Mouse (Mus musculus): ENCODE results near the gene 2410015M20Rik. TPM values are rescaled to one million over a fixed set of nuclear protein-coding genes. Genes with fewer than 3 reads are reported as not detected.

The 2410015M20Rik gene
- total RNA-seq (2014; rRNA removed) (58.2 and 72.8 TPM in 2 replicates), polyA plus RNA-seq (2015; fragmentation: Nextera tagmentation; extraction: Ambion mirVana) (196 and 197 TPM in 2 replicates)

DNA sequence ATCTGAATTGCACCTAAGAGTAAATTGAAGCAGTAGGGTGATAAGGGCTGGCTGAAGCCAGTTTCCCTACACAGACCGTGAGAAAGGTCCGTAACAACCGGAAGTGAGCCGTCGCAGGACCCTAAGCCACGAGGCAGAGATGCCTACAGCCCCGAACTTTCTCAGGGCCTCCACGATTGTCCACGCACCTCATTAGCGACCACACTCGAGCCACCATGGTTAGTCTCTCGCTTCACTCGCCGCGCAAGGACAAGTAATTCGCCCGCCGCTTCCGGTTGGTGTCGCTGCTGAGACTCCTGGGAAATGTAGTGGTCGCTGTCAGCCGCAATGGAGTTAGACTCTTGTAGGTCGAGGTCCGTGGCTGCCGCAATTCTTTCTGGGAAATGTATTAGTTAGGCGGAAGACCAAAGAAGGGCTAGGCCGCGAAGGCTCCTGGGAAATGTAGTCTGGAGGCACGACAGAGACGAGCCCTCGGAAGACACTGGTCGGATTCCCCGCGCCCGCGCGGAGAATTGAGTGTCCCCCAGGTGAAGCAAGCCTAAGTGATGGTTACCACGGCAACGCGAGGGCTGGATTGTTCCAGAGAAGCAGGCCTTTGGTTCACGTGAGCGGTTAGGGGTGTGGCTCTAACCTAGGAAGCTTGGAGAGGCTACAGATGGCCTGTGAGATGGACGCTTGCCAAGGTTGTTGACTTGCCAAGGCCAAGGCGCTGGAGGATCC, at the start of gene 2410015M20Rik:
TSS of gene 2410015M20Rik (minus strand) at position 320 of the 720 bp plus-strand sequence.
- Histone ChIP-seq H3K36me3 (ENCODE audit: insufficient read depth, low read length) (peaks cover 31% of the 10 kb centered on the region), H3K4me3 (ENCODE audit: low read depth, low read length) (peak within 1 kb of the TSS; percentile 58), H3K27me3 (ENCODE audit: insufficient read depth, low read length) (no peaks in the 10 kb centered on the region), H3K4me1 (ENCODE audit: insufficient read depth, low read length) (peaks cover 14% of the 10 kb centered on the region), H3K9ac (replicated peaks; ENCODE audit: low read length, poor library complexity, severe bottlenecking) (peak within 1 kb of the TSS; percentile 74), H3K27ac (ENCODE audit: low read depth, low read length) (peak within 1 kb of the TSS; percentile 84), H3K4me2 (ENCODE audit: low read depth, low read length, poor library complexity, severe bottlenecking) (peak within 1 kb of the TSS; percentile 81), H3K9me3 (ENCODE audit: low read length) (no peaks in the 10 kb centered on the region)
- peak; percentile 86 for TF ChIP-seq CTCF (IDR thresholded peaks at IDR 0.05)
- ATAC-seq (ENCODE audit: low FRiP score): peak; percentile 83
- peak; percentile 100 for DNase-seq (ENCODE audit: low spot score)
- WGBS: under 1% methylated on average over 44 of the region's 44 CpGs

DNA sequence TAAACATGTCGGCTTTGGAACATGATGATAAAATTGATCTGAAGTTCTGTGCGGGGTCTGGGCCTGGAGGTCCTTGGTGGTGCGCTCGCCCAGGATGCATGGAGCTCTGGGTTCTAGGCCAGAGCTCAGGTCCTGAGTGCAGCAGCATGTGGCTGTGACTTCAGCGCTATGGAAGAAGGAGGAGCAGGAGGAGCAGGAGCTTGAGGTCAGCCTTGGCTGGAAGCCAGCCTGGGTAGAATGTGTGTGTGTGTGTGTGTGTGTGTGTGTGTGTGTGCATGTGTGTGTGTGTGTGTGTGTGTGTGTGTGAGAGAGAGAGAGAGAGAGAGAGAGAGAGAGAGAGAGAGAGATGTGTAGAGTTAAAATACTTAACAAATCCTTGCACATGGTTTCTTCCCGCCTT, 46.6 kb upstream of the 2410015M20Rik start:
- Histone ChIP-seq H3K4me1 (ENCODE audit: insufficient read depth, low read length) (no peaks in the 10 kb centered on the region), H3K27me3 (ENCODE audit: insufficient read depth, low read length) (no peaks in the 10 kb centered on the region), H3K27ac (ENCODE audit: low read depth, low read length) (no peak overlapping the region), H3K9me3 (ENCODE audit: low read length) (no peaks in the 10 kb centered on the region), H3K4me3 (ENCODE audit: low read depth, low read length) (no peak overlapping the region), H3K9ac (replicated peaks; ENCODE audit: low read length, poor library complexity, severe bottlenecking) (no peak overlapping the region), H3K4me2 (ENCODE audit: low read depth, low read length, poor library complexity, severe bottlenecking) (no peak overlapping the region), H3K36me3 (ENCODE audit: insufficient read depth, low read length) (no peaks in the 10 kb centered on the region)
- 83% methylated on average over 6 of the region's 6 CpGs for WGBS
- DNase-seq (ENCODE audit: low spot score): no peak
- ATAC-seq (ENCODE audit: low FRiP score): no peak
- TF ChIP-seq CTCF (IDR thresholded peaks at IDR 0.05): no peak

GRCm38 (mm10) chr17:56655311-56655710, 45.7 kb upstream of the 2410015M20Rik start:
- no peak for DNase-seq (ENCODE audit: low spot score)
- H3K4me2 ChIP-seq (ENCODE audit: low read depth, low read length, poor library complexity, severe bottlenecking): no peak overlapping the region
- no peak for TF ChIP-seq CTCF (IDR thresholded peaks at IDR 0.05)
- no peaks in the 10 kb centered on the region for H3K9me3 ChIP-seq (ENCODE audit: low read length)
- ATAC-seq (ENCODE audit: low FRiP score): no peak
- H3K27me3 ChIP-seq (ENCODE audit: insufficient read depth, low read length): no peaks in the 10 kb centered on the region
- no peak overlapping the region for H3K9ac ChIP-seq (replicated peaks; ENCODE audit: low read length, poor library complexity, severe bottlenecking)
- H3K36me3 ChIP-seq (ENCODE audit: insufficient read depth, low read length): no peaks in the 10 kb centered on the region
- 91% methylated on average over 3 of the region's 3 CpGs for WGBS
- H3K4me1 ChIP-seq (ENCODE audit: insufficient read depth, low read length): no peaks in the 10 kb centered on the region
- H3K27ac ChIP-seq (ENCODE audit: low read depth, low read length): no peak overlapping the region
- no peak overlapping the region for H3K4me3 ChIP-seq (ENCODE audit: low read depth, low read length)

- no peaks in the 10 kb centered on the region for H3K4me1 ChIP-seq (ENCODE audit: insufficient read depth, low read length)
- TF ChIP-seq CTCF (IDR thresholded peaks at IDR 0.05): no peak
- H3K4me3 ChIP-seq (ENCODE audit: low read depth, low read length): no peak overlapping the region
- WGBS: 74% methylated on average over 2 of the region's 2 CpGs
- H3K9me3 ChIP-seq (ENCODE audit: low read length): no peaks in the 10 kb centered on the region
- ATAC-seq (ENCODE audit: low FRiP score): no peak
- no peak overlapping the region for H3K9ac ChIP-seq (replicated peaks; ENCODE audit: low read length, poor library complexity, severe bottlenecking)
- H3K36me3 ChIP-seq (ENCODE audit: insufficient read depth, low read length): no peaks in the 10 kb centered on the region
- H3K4me2 ChIP-seq (ENCODE audit: low read depth, low read length, poor library complexity, severe bottlenecking): no peak overlapping the region
- no peak overlapping the region for H3K27ac ChIP-seq (ENCODE audit: low read depth, low read length)
- H3K27me3 ChIP-seq (ENCODE audit: insufficient read depth, low read length): no peaks in the 10 kb centered on the region
- no peak for DNase-seq (ENCODE audit: low spot score)
Measured at GRCm38 (mm10) chr17:56654771-56655170, 45.2 kb upstream of the 2410015M20Rik start.

- H3K4me2 ChIP-seq (ENCODE audit: low read depth, low read length, poor library complexity, severe bottlenecking): no peak overlapping the region
- H3K36me3 ChIP-seq (ENCODE audit: insufficient read depth, low read length): no peaks in the 10 kb centered on the region
- WGBS: 41% methylated on average over 10 of the region's 10 CpGs
- DNase-seq (ENCODE audit: low spot score) (peak; percentile 22), ATAC-seq (ENCODE audit: low FRiP score) (no peak)
- H3K27me3 ChIP-seq (ENCODE audit: insufficient read depth, low read length): no peaks in the 10 kb centered on the region
- no peak overlapping the region for H3K9ac ChIP-seq (replicated peaks; ENCODE audit: low read length, poor library complexity, severe bottlenecking)
- no peaks in the 10 kb centered on the region for H3K9me3 ChIP-seq (ENCODE audit: low read length)
- no peaks in the 10 kb centered on the region for H3K4me1 ChIP-seq (ENCODE audit: insufficient read depth, low read length)
- no peak overlapping the region for H3K27ac ChIP-seq (ENCODE audit: low read depth, low read length)
- no peak for TF ChIP-seq CTCF (IDR thresholded peaks at IDR 0.05)
- H3K4me3 ChIP-seq (ENCODE audit: low read depth, low read length): no peak overlapping the region
Measured at GRCm38 (mm10) chr17:56651801-56652200, 42.2 kb upstream of the 2410015M20Rik start.

DNA sequence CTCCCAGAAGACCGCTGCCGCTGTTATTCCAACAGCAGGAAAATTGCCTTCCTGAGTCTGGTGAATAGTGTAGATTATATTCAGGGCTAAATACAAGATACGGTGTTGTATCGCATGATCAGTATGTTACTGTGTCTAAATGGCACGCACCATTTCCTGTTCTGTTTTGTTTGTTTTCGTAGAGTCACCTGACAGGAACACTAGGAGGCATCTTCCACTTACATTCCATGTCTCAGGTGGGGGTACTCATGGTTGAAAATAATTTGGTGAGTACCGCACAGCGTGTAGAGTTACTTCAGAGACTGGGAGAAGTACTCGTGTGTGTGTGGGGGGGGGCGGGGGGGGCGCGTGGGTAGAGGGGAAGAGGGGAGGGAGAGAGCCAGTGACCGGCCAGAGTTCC, 38.0 kb upstream of the 2410015M20Rik start:
- no peaks in the 10 kb centered on the region for H3K27me3 ChIP-seq (ENCODE audit: insufficient read depth, low read length)
- H3K9me3 ChIP-seq (ENCODE audit: low read length): no peaks in the 10 kb centered on the region
- DNase-seq (ENCODE audit: low spot score): no peak
- no peak overlapping the region for H3K4me3 ChIP-seq (ENCODE audit: low read depth, low read length)
- H3K27ac ChIP-seq (ENCODE audit: low read depth, low read length): no peak overlapping the region
- no peaks in the 10 kb centered on the region for H3K36me3 ChIP-seq (ENCODE audit: insufficient read depth, low read length)
- WGBS: 58% methylated on average over 11 of the region's 13 CpGs
- no peak for ATAC-seq (ENCODE audit: low FRiP score)
- no peak overlapping the region for H3K9ac ChIP-seq (replicated peaks; ENCODE audit: low read length, poor library complexity, severe bottlenecking)
- H3K4me2 ChIP-seq (ENCODE audit: low read depth, low read length, poor library complexity, severe bottlenecking): no peak overlapping the region
- no peak for TF ChIP-seq CTCF (IDR thresholded peaks at IDR 0.05)
- no peaks in the 10 kb centered on the region for H3K4me1 ChIP-seq (ENCODE audit: insufficient read depth, low read length)
